In genomic region chr2:25983159-25983907, GRCm38 (mm10) we compare ENCODE assay signal across 8 mouse cellular contexts. TPM values are rescaled to one million over a fixed set of nuclear protein-coding genes. Genes with fewer than 3 reads are reported as not detected.
DNase-seq lines count a peak whose midpoint lies in the region; ATAC-seq and TF ChIP-seq lines count a peak whose summit lies in the region.

Gene Camsap1 (minus strand): TSS chr2:25983282.

- ATAC-seq in forebrain, postnatal 0 days, result peak; percentile 94
- ATAC-seq in lung, embryonic 15.5 days (ENCODE audit: borderline replicate concordance, extremely low read depth, low FRiP score, low TSS enrichment), result peak; percentile 100

- peak; percentile 4 to 45; a peak in 1 of 4 replicates for TF ChIP-seq POLR2A in MEL (IDR thresholded peaks at IDR 0.05; ENCODE audit: control insufficient read depth in 1 of 2, insufficient read depth in 1 of 2, low read depth in 1 of 2, low read length in 2 of 2, poor library complexity in 1 of 2)
- TF ChIP-seq POLR2A in cerebellum, adult 2 months (IDR thresholded peaks at IDR 0.05; ENCODE audit: borderline replicate concordance, insufficient read depth, low read length), result peak; percentile 52; the same call in 1 of the 2 replicates

- peaks cover 0 to 16% of the 10 kb centered on the region in 2 experiments; a peak in 2 of 4 replicates for H3K36me3 ChIP-seq in MEL (ENCODE audit: control insufficient read depth in 1 of 2, insufficient read depth in 2 of 2, low read length in 2 of 2)
- no peaks in the 10 kb centered on the region for H3K36me3 ChIP-seq in forebrain, postnatal 0 days (ENCODE audit: insufficient read depth)
- no peaks in the 10 kb centered on the region for H3K36me3 ChIP-seq in lung, embryonic 15.5 days

- TF ChIP-seq EP300 in MEL (IDR thresholded peaks at IDR 0.05; ENCODE audit: low read depth in 1 of 2, low read length in 2 of 2), result no peak

- H3K27me3 ChIP-seq in MEL (ENCODE audit: control insufficient read depth in 1 of 2, insufficient read depth in 2 of 2, low read length in 2 of 2), result no peaks in the 10 kb centered on the region
- H3K27me3 ChIP-seq in cerebellum, adult 2 months (ENCODE audit: control insufficient read depth, insufficient read depth, low read length), result no peaks in the 10 kb centered on the region
- no peaks in the 10 kb centered on the region for H3K27me3 ChIP-seq in forebrain, postnatal 0 days (ENCODE audit: insufficient read depth, low read length)
- no peaks in the 10 kb centered on the region for H3K27me3 ChIP-seq in lung, embryonic 15.5 days

- TF ChIP-seq RAD21 in MEL (IDR thresholded peaks at IDR 0.05; ENCODE audit: low read depth, low read length), result no peak

- no peaks in the 10 kb centered on the region for H3K9me3 ChIP-seq in MEL (replicated peaks; ENCODE audit: insufficient read depth, low read length)
- H3K9me3 ChIP-seq in forebrain, postnatal 0 days (ENCODE audit: low read length), result no peaks in the 10 kb centered on the region
- H3K9me3 ChIP-seq in lung, embryonic 15.5 days, result no peaks in the 10 kb centered on the region

- H3K4me3 ChIP-seq in MEL (ENCODE audit: control insufficient read depth in 1 of 2, insufficient read depth in 1 of 2, low read depth in 2 of 2, low read length in 2 of 2), result peak within 1 kb of the TSS; percentile 91 to 95
- peak within 1 kb of the TSS; percentile 75 for H3K4me3 ChIP-seq in cerebellum, adult 2 months (replicated peaks; ENCODE audit: insufficient read depth, low read depth, low read length)
- H3K4me3 ChIP-seq in forebrain, postnatal 0 days (ENCODE audit: low read depth, low read length), result peak within 1 kb of the TSS; percentile 92
- peak within 1 kb of the TSS; percentile 97 for H3K4me3 ChIP-seq in lung, embryonic 15.5 days

- peaks cover 33% of the 10 kb centered on the region for H3K79me2 ChIP-seq in MEL (ENCODE audit: control insufficient read depth, insufficient read depth, low read length, poor library complexity)

- peak; percentile 100 for DNase-seq in MEL (ENCODE audit: low read depth, low spot score)
- peak; percentile 100 for DNase-seq in cerebellum, adult 2 months
- DNase-seq in forebrain, postnatal 0 days, result peak; percentile 98
- DNase-seq in heart, postnatal 4 days, result peak; percentile 99
- peak; percentile 99 for DNase-seq in layer of hippocampus, adult 8-10 months (ENCODE audit: low spot score in 2 of 2)
- DNase-seq in ovary, adult 18-20 months (ENCODE audit: low spot score), result peak; percentile 100
- peak; percentile 95 for DNase-seq in thymus, postnatal 0 days (ENCODE audit: low spot score)

- peaks cover 7% of the 10 kb centered on the region in 2 experiments; a peak in 3 of 4 replicates for H3K4me1 ChIP-seq in MEL (ENCODE audit: control insufficient read depth in 1 of 2, insufficient read depth in 2 of 2, low read length in 2 of 2)
- peaks cover 9% of the 10 kb centered on the region for H3K4me1 ChIP-seq in cerebellum, adult 2 months (ENCODE audit: control insufficient read depth, insufficient read depth, low read length)
- H3K4me1 ChIP-seq in forebrain, postnatal 0 days (ENCODE audit: insufficient read depth), result peaks cover 39% of the 10 kb centered on the region
- peaks cover 42% of the 10 kb centered on the region for H3K4me1 ChIP-seq in lung, embryonic 15.5 days

- peak within 1 kb of the TSS; percentile 23 for H3K27ac ChIP-seq in MEL (ENCODE audit: control insufficient read depth, low read depth, low read length)
- H3K27ac ChIP-seq in cerebellum, adult 2 months (ENCODE audit: insufficient read depth, low read length), result peak within 1 kb of the TSS; percentile 40
- peak within 1 kb of the TSS; percentile 93 for H3K27ac ChIP-seq in forebrain, postnatal 0 days (ENCODE audit: low read depth, low read length)
- peak within 1 kb of the TSS; percentile 86 for H3K27ac ChIP-seq in lung, embryonic 15.5 days

- no peak for TF ChIP-seq CTCF in MEL (IDR thresholded peaks at IDR 0.05 in 2 of 3, conservative IDR thresholded peaks at IDR 0.05 in 1 of 3; ENCODE audit: control insufficient read depth in 1 of 3, insufficient read depth in 1 of 3, low read depth in 2 of 3, low read length in 3 of 3, poor library complexity in 1 of 3, severe bottlenecking in 1 of 3)
- TF ChIP-seq CTCF in cerebellum, adult 2 months (IDR thresholded peaks at IDR 0.05; ENCODE audit: borderline replicate concordance, insufficient read depth, low read depth, low read length), result no peak
- no peak for TF ChIP-seq CTCF in forebrain, postnatal 0 days (IDR thresholded peaks at IDR 0.05; ENCODE audit: low read depth)

- peak within 1 kb of the TSS; percentile 79 for H3K4me2 ChIP-seq in forebrain, postnatal 0 days (ENCODE audit: low read depth)
- H3K4me2 ChIP-seq in lung, embryonic 15.5 days, result peak within 1 kb of the TSS; percentile 75

- peak within 1 kb of the TSS; percentile 93 for H3K9ac ChIP-seq in MEL (ENCODE audit: control insufficient read depth, low read depth, low read length, poor library complexity, severe bottlenecking)
- peak within 1 kb of the TSS; percentile 95 for H3K9ac ChIP-seq in forebrain, postnatal 0 days
- H3K9ac ChIP-seq in lung, embryonic 15.5 days, result peak within 1 kb of the TSS; percentile 95

- under 1% methylated on average over 58 of the region's 64 CpGs for WGBS in cerebellum, adult 2 months
- 2% methylated on average over 47 of the region's 64 CpGs for WGBS in forebrain, postnatal 0 days
- whole genome bisulfite sequencing in lung, embryonic 15.5 days, result under 1% methylated on average over 44 of the region's 64 CpGs

TF ChIP-seq in MEL, 35 proteins besides CTCF, POLR2A, EP300 and RAD21:
- TF ChIP-seq GABPA (IDR thresholded peaks at IDR 0.05; ENCODE audit: low read depth, low read length), result no peak
- no peak for TF ChIP-seq E2F4 (IDR thresholded peaks at IDR 0.05; ENCODE audit: borderline replicate concordance, low read depth, low read length)
- TF ChIP-seq ZMIZ1 (IDR thresholded peaks at IDR 0.05; ENCODE audit: low read depth, low read length), result 0 out of 2 replicates have a peak, but pooled peaks have one; percentile 38
- peak; percentile 37; the same call in 1 of the 2 replicates for TF ChIP-seq ELF1 (IDR thresholded peaks at IDR 0.05; ENCODE audit: low read depth, low read length)
- TF ChIP-seq NELFE (IDR thresholded peaks at IDR 0.05; ENCODE audit: low read depth, low read length), result peak; percentile 67
- TF ChIP-seq SIN3A (IDR thresholded peaks at IDR 0.05; ENCODE audit: low read length), result peak; percentile 60; the same call in 1 of the 2 replicates
- peak; percentile 59 for TF ChIP-seq MXI1 (IDR thresholded peaks at IDR 0.05; ENCODE audit: low read depth, low read length)
- no peak for TF ChIP-seq JUND (IDR thresholded peaks at IDR 0.05; ENCODE audit: low read depth, low read length)
- peak; percentile 75; the same call in 1 of the 2 replicates for TF ChIP-seq MAZ (IDR thresholded peaks at IDR 0.05; ENCODE audit: low read depth, low read length)
- TF ChIP-seq TCF12 (IDR thresholded peaks at IDR 0.05; ENCODE audit: low read depth, low read length), result peak; percentile 44; the same call in 1 of the 2 replicates
- TF ChIP-seq NRF1 (IDR thresholded peaks at IDR 0.05; ENCODE audit: insufficient read depth, low read depth, low read length, poor library complexity, severe bottlenecking), result peak; percentile 70
- TF ChIP-seq USF1 (IDR thresholded peaks at IDR 0.05; ENCODE audit: low read depth, low read length), result peak; percentile 30; the same call in 1 of the 2 replicates
- no peak for TF ChIP-seq CHD2 (IDR thresholded peaks at IDR 0.05; ENCODE audit: low read length)
- no peak for TF ChIP-seq TBP (IDR thresholded peaks at IDR 0.05; ENCODE audit: low read depth, low read length)
- TF ChIP-seq HCFC1 (IDR thresholded peaks at IDR 0.05; ENCODE audit: low read depth, low read length), result peak; percentile 61
TF ChIP-seq in MEL: peak in this region for 10.

RNA-seq across cellular contexts. Expression of gene Camsap1, which starts in this region (rescaled TPM):
- total RNA-seq in MEL (2012; rRNA removed), result 19.5 and 24.2 TPM in 2 replicates
- polyA plus RNA-seq in MEL (2012; ENCODE audit: insufficient read depth in 1 of 2, insufficient read length in 2 of 2, low read depth in 1 of 2, low replicate concordance in 2 of 2, missing spikeins in 1 of 2), result 10 to 100 TPM; 25.8 to 30.2 TPM
- polyA plus RNA-seq in cerebellum, adult 2 months (2012; rRNA removed), result 35.7 and 39.7 TPM in 2 replicates
- total RNA-seq in forebrain, postnatal 0 days (2014; rRNA removed), result 132 and 140 TPM in 2 replicates
- 50.4 and 60.0 TPM in 2 replicates for polyA plus RNA-seq in forebrain, postnatal 0 days (2015; fragmentation: Nextera tagmentation; extraction: Ambion mirVana)
- 10 to 100 TPM; 30.1 to 33.3 TPM for total RNA-seq in heart, postnatal 4 days (2021)
- total RNA-seq in layer of hippocampus, adult 8-10 months (2022), result 100 to 1,000 TPM; 126 to 157 (median 135) TPM
- 14.8 and 20.4 TPM in 2 replicates for polyA plus RNA-seq in lung, embryonic 15.5 days (2015; fragmentation: Nextera tagmentation; extraction: Ambion mirVana)
- polyA plus RNA-seq in thymus, postnatal 0 days (2015; fragmentation: Nextera tagmentation; extraction: Ambion mirVana), result 6.1 and 8.0 TPM in 2 replicates

Comparison
In these comparisons a context has a peak if more than half of its experiments do, and no peak if none do; other contexts are left out.
1. Peak in every context shown above with its lines: DNase-seq, ATAC-seq, H3K4me3 ChIP-seq and H3K27ac ChIP-seq.
2. H3K27ac ChIP-seq: peak in every context shown above with its lines; median percentile 93 in forebrain, postnatal 0 days; 86 in lung, embryonic 15.5 days; 40 in cerebellum, adult 2 months; 23 in MEL.